Mouse (Mus musculus) neural tube, embryonic 11.5 days (tissue): ENCODE measurements around the gene Mtx3. TPM values are rescaled to one million over a fixed set of nuclear protein-coding genes. Genes with fewer than 3 reads are reported as not detected.

Experiments used
- ATAC-seq: fragments of 200-750 bp; cut with Nextera tagmentation; 2 replicates; pipeline ENCODE4 v1.8.0; 2017; ENCODE audit warnings: moderate number of reproducible peaks, mild to moderate bottlenecking, moderate TSS enrichment, moderate library complexity; ENCODE audit not compliant: insufficient read depth, low FRiP score, low TSS enrichment
- DNase-seq: peaks from one replicate; pipeline ENCODE4 v3.0.0-alpha.2; 2015; ENCODE audit warnings: low spot score
- H3K27ac ChIP-seq: fragments of 300-500 bp; sonication (generic); 2 replicates; pipeline ENCODE4 v1.5.1; 2014; ENCODE audit warnings: low read depth, mild to moderate bottlenecking, low read length
- H3K27me3 ChIP-seq: fragments of 300-500 bp; sonication (generic); 2 replicates; pipeline ENCODE4 v1.6.1; 2014; ENCODE audit warnings: mild to moderate bottlenecking, low read length, mixed read lengths; ENCODE audit not compliant: control insufficient read depth, insufficient read depth
- H3K36me3 ChIP-seq: fragments of 300-500 bp; sonication (generic); 2 replicates; pipeline ENCODE4 v1.6.1; 2014; ENCODE audit warnings: mild to moderate bottlenecking, low read length, moderate library complexity, mixed read lengths; ENCODE audit not compliant: control insufficient read depth, insufficient read depth
- H3K4me1 ChIP-seq: fragments of 300-500 bp; sonication (generic); 2 replicates; pipeline ENCODE4 v1.6.1; 2014; ENCODE audit warnings: low read length, mixed read lengths; ENCODE audit not compliant: control insufficient read depth, insufficient read depth
- H3K4me2 ChIP-seq: fragments of 300-500 bp; sonication (generic); 2 replicates; pipeline ENCODE4 v1.6.1; 2014; ENCODE audit warnings: low read depth, mild to moderate bottlenecking, moderate library complexity
- H3K4me3 ChIP-seq: fragments of 300-500 bp; sonication (generic); 2 replicates; pipeline ENCODE4 v1.5.1; 2014; ENCODE audit warnings: low read depth, low read length
- H3K9ac ChIP-seq: fragments of 300-500 bp; sonication (generic); 2 replicates; pipeline ENCODE4 v1.6.1; 2014; ENCODE audit warnings: mild to moderate bottlenecking, low read length
- H3K9me3 ChIP-seq: fragments of 300-500 bp; sonication (generic); 2 replicates; pipeline ENCODE4 v1.6.1; 2016; ENCODE audit warnings: low read length; ENCODE audit not compliant: control insufficient read depth
- WGBS: fragments of 180-500 bp; shearing (Covaris S2); extraction: QIAGEN DNeasy Blood & Tissue Kit; methylation state at CpG from one replicate; pipeline ENCODE4 v1.1.7; 2014; 5-methylcytosine and 5-hydroxymethylcytosine counted together
- polyA plus RNA-seq: library from polyadenylated mRNA; unstranded; fragments of >200 nt; fragmentation: Nextera tagmentation; extraction: Ambion mirVana; gene quantifications from 2 replicates; pipeline ENCODE4 v1.2.1, GENCODE M21; 2014

Gene Mtx3
- polyA plus RNA-seq, 1 experiment from 2014 or later, result 3.8 TPM

- WGBS, result 84% methylated on average over 5 of the region's 5 CpGs
- ATAC-seq, result no peak
- no peaks in the 10 kb centered on the region for H3K27me3 ChIP-seq
These were observed 61.4 kb downstream of the Mtx3 start for GRCm38 (mm10) chr13:92905944-92906343.

GRCm38 (mm10) chr13:92907366-92907765, 62.8 kb downstream of the Mtx3 start:
- H3K9me3 ChIP-seq, result no peaks in the 10 kb centered on the region
- DNase-seq, result no peak
- WGBS, result 42% methylated on average over 5 of the region's 5 CpGs
- no peaks in the 10 kb centered on the region for H3K4me1 ChIP-seq
- no peak overlapping the region for H3K4me3 ChIP-seq
- H3K9ac ChIP-seq, result no peak overlapping the region
- no peaks in the 10 kb centered on the region for H3K36me3 ChIP-seq
- ATAC-seq, result no peak
- H3K27me3 ChIP-seq, result no peaks in the 10 kb centered on the region
- no peak overlapping the region for H3K4me2 ChIP-seq
- no peak overlapping the region for H3K27ac ChIP-seq

More at GRCm38 (mm10) chr13:92905944-92906343, 61.4 kb downstream of the Mtx3 start:
- Histone ChIP-seq H3K4me2 (no peak overlapping the region), H3K9ac (no peak overlapping the region), H3K36me3 (no peaks in the 10 kb centered on the region), H3K4me3 (no peak overlapping the region), H3K4me1 (no peaks in the 10 kb centered on the region), H3K27ac (no peak overlapping the region), H3K9me3 (no peaks in the 10 kb centered on the region)
- DNase-seq, result no peak

Other genes with a start within 250 kb of the Mtx3 start
- gene Serinc5, start 233.7 kb upstream of the Mtx3 start, polyA plus RNA-seq, result 18.0 and 21.0 TPM in 2 replicates
- 1.2 TPM in 2 replicates for gene Thbs4, start 49.9 kb upstream of the Mtx3 start, polyA plus RNA-seq